Mouse (Mus musculus) bone marrow, adult 2 months (tissue): Measurements from ENCODE around the gene Chfr. TPM values are rescaled to one million over a fixed set of nuclear protein-coding genes. Genes with fewer than 3 reads are reported as not detected.
"Not testable (repeated sequence)": the region's sequence is repeated elsewhere in the genome, so short reads cannot be mapped to it uniquely, and the experiment has no call there.

Experiments
- H3K27ac ChIP-seq: fragments of 200-500 bp; 2 replicates; pipeline ENCODE4 v1.5.1; 2012; ENCODE audit warnings: low read depth, mild to moderate bottlenecking, control low read depth, inconsistent platforms, low read length; ENCODE audit not compliant: control insufficient read depth, poor library complexity, insufficient read depth
- H3K4me1 ChIP-seq: fragments of 200-500 bp; 2 replicates; pipeline ENCODE4 v1.6.1; 2011; ENCODE audit warnings: low read length; ENCODE audit not compliant: control insufficient read depth, insufficient read depth
- H3K4me3 ChIP-seq: fragments of 200-500 bp; replicated peaks from 2 replicates; pipeline ENCODE3; 2011; ENCODE audit warnings: mild to moderate bottlenecking, low read depth, low read length, control low read depth; ENCODE audit not compliant: control insufficient read depth
- CTCF ChIP-seq: fragments of 200-500 bp; IDR thresholded peaks from 2 replicates; pipeline ENCODE4 v1.5.1; 2011; ENCODE audit warnings: low read length, control low read depth; ENCODE audit not compliant: control insufficient read depth, insufficient read depth
- POLR2A ChIP-seq: fragments of 200-500 bp; IDR thresholded peaks from 2 replicates; pipeline ENCODE4 v1.6.1; 2011; ENCODE audit warnings: low read depth, mild to moderate bottlenecking, control low read depth, low read length, borderline replicate concordance; ENCODE audit not compliant: control insufficient read depth
- WGBS: fragments of 180-500 bp; shearing (Covaris S2); methylation state at CpG from one replicate; pipeline ENCODE4 v1.1.7; 2018; 5-methylcytosine and 5-hydroxymethylcytosine counted together
- polyA plus RNA-seq: library from polyadenylated mRNA; stranded (reverse); fragments of >200 nt; gene quantifications from 2 replicates; pipeline ENCODE4 v1.2.4, GENCODE M21; 2011; ENCODE audit warnings: low replicate concordance; ENCODE audit not compliant: missing spikeins, insufficient read depth, insufficient read length

Chfr gene
- polyA plus RNA-seq, 1 experiment: 42.5 TPM

GRCm38 (mm10) chr5:110106901-110107564 is 28.6 kb upstream of the Chfr start:
- TF ChIP-seq CTCF: no peak
- TF ChIP-seq POLR2A: 0 out of 2 replicates have a peak, but pooled peaks have one; percentile 21
- H3K4me3 ChIP-seq: peak overlapping the region; percentile 97
- no peaks in the 10 kb centered on the region; the same call in none of the 2 replicates for H3K4me1 ChIP-seq
- H3K27ac ChIP-seq: peak overlapping the region; percentile 93
- WGBS: 38% methylated on average over 41 of the region's 41 CpGs

GRCm38 (mm10) chr5:110107581-110108304 is 27.9 kb upstream of the Chfr start, which contains the start of gene Gtpbp6:
Gene Gtpbp6, minus strand, starts transcription at chr5:110108197.
- under 1% methylated on average over 71 of the region's 71 CpGs for WGBS
- H3K4me1 ChIP-seq: no peaks in the 10 kb centered on the region; the same call in none of the 2 replicates
- peak within 1 kb of the TSS; percentile 97 for H3K4me3 ChIP-seq
- TF ChIP-seq POLR2A: peak; percentile 46; the same call in 1 of the 2 replicates
- TF ChIP-seq CTCF: no peak
- H3K27ac ChIP-seq: peak within 1 kb of the TSS; percentile 93

GRCm38 (mm10) chr5:110108305-110108628 is 27.4 kb upstream of the Chfr start:
- peak overlapping the region; percentile 93; the same call in 1 of the 2 replicates for H3K27ac ChIP-seq
- TF ChIP-seq POLR2A: no peak
- peak overlapping the region; percentile 97 for H3K4me3 ChIP-seq
- WGBS: 1% methylated on average over 7 of the region's 7 CpGs
- no peaks in the 10 kb centered on the region; the same call in 1 of the 2 replicates for H3K4me1 ChIP-seq

- 4% methylated on average over 12 of the region's 12 CpGs for WGBS
- no peaks in the 10 kb centered on the region; the same call in 1 of the 2 replicates for H3K4me1 ChIP-seq
- H3K4me3 ChIP-seq: peak within 1 kb of the TSS; percentile 94
- peak within 1 kb of the TSS; percentile 9; the same call in 1 of the 2 replicates for H3K27ac ChIP-seq
- TF ChIP-seq POLR2A (no peak), CTCF (no peak)
Observed at GRCm38 (mm10) chr5:110109991-110110441, 25.6 kb upstream of the Chfr start, which contains the start of gene Zfp605. Gene Zfp605, plus strand, starts transcription at chr5:110110092.

GRCm38 (mm10) chr5:110122380-110122779 is 13.3 kb upstream of the Chfr start:
- not testable (repeated sequence) for H3K4me3 ChIP-seq, H3K4me1 ChIP-seq, H3K27ac ChIP-seq
- 82% methylated on average over 3 of the region's 3 CpGs for WGBS

- Histone ChIP-seq H3K27ac (peak overlapping the region; percentile 71), H3K4me1 (no peaks in the 10 kb centered on the region; the same call in 1 of the 2 replicates), H3K4me3 (peak overlapping the region; percentile 88)
- WGBS: 4% methylated on average over 18 of the region's 18 CpGs
- TF ChIP-seq POLR2A: no peak
- no peak for TF ChIP-seq CTCF
Observed at GRCm38 (mm10) chr5:110136087-110136464, 434 bp downstream of the Chfr start.

GRCm38 (mm10) chr5:110137816-110138215 is 2.2 kb downstream of the Chfr start:
- Histone ChIP-seq H3K4me1 (no peaks in the 10 kb centered on the region; the same call in 1 of the 2 replicates), H3K27ac (no peak overlapping the region), H3K4me3 (no peak overlapping the region)
- TF ChIP-seq CTCF: no peak
- TF ChIP-seq POLR2A: no peak
- WGBS: 89% methylated on average over 3 of the region's 3 CpGs

GRCm38 (mm10) chr5:110139325-110139724 is 3.7 kb downstream of the Chfr start:
- Histone ChIP-seq H3K27ac (no peak overlapping the region), H3K4me3 (no peak overlapping the region), H3K4me1 (no peaks in the 10 kb centered on the region; the same call in 1 of the 2 replicates)
- TF ChIP-seq POLR2A: no peak
- TF ChIP-seq CTCF: no peak
- 85% methylated on average over 3 of the region's 3 CpGs for WGBS
